Mouse (Mus musculus) C2C12 (cell line): ENCODE measurements around the gene Ablim2. TPM values are rescaled to one million over a fixed set of nuclear protein-coding genes. Genes with fewer than 3 reads are reported as not detected.

Experiments used
- H3K27me3 ChIP-seq: one replicate; pipeline ENCODE4 v1.6.1; 2011; ENCODE audit not compliant: control insufficient read depth, insufficient read depth, insufficient read length
- H3K36me3 ChIP-seq: one replicate; pipeline ENCODE4 v1.6.1; 2011; ENCODE audit not compliant: control insufficient read depth, insufficient read depth
- H3K4me3 ChIP-seq: one replicate; pipeline ENCODE4 v1.5.1; 2011; ENCODE audit warnings: mild to moderate bottlenecking, control low read depth; ENCODE audit not compliant: poor library complexity, insufficient read depth, severe bottlenecking
- H3K79me2 ChIP-seq: one replicate; pipeline ENCODE4 v1.6.1; 2011; ENCODE audit not compliant: control insufficient read depth, insufficient read depth
- H3K79me3 ChIP-seq: one replicate; pipeline ENCODE4 v1.6.1; 2011; ENCODE audit warnings: low read depth, control low read depth
- H3ac ChIP-seq: one replicate; pipeline ENCODE3; 2011; ENCODE audit warnings: low read depth; ENCODE audit not compliant: control insufficient read depth, insufficient read length
- CEBPB ChIP-seq: IDR thresholded peaks from one replicate; pipeline ENCODE4 v1.6.1; 2011; ENCODE audit warnings: low read depth, mild to moderate bottlenecking, control low read depth, moderate library complexity
- CTCF ChIP-seq: IDR thresholded peaks from one replicate; pipeline ENCODE4 v1.5.1; 2011; ENCODE audit not compliant: control insufficient read depth, insufficient read depth, insufficient read length
- FOSL1 ChIP-seq: IDR thresholded peaks from one replicate; pipeline ENCODE4 v1.8.0; 2011; ENCODE audit warnings: mild to moderate bottlenecking, low read length; ENCODE audit not compliant: poor library complexity, insufficient read depth, severe bottlenecking
- MAX ChIP-seq: IDR thresholded peaks from one replicate; pipeline ENCODE4 v1.6.1; 2011; ENCODE audit warnings: mild to moderate bottlenecking, control low read depth
- MYOD1 ChIP-seq: IDR thresholded peaks from one replicate; pipeline ENCODE4 v1.6.1; 2011; ENCODE audit warnings: low read depth; ENCODE audit not compliant: control insufficient read depth, insufficient read length
- MYOG ChIP-seq: IDR thresholded peaks from one replicate; pipeline ENCODE4 v1.6.1; 2011; ENCODE audit not compliant: control insufficient read depth, insufficient read length; ENCODE audit errors: extremely low read depth
- USF1 ChIP-seq: IDR thresholded peaks from one replicate; pipeline ENCODE4 v1.6.1; 2011; ENCODE audit warnings: low read depth, mild to moderate bottlenecking, control low read depth, moderate library complexity
- polyA plus RNA-seq: library from polyadenylated mRNA; unstranded; fragments of >200 nt; fragmentation: generic; extraction: Trizol; gene quantifications from one replicate; pipeline ENCODE4 v1.2.1, GENCODE M21; 2012; ENCODE audit warnings: missing spikeins

Gene Ablim2
- polyA plus RNA-seq, 1 experiment = 0.08 TPM

DNA sequence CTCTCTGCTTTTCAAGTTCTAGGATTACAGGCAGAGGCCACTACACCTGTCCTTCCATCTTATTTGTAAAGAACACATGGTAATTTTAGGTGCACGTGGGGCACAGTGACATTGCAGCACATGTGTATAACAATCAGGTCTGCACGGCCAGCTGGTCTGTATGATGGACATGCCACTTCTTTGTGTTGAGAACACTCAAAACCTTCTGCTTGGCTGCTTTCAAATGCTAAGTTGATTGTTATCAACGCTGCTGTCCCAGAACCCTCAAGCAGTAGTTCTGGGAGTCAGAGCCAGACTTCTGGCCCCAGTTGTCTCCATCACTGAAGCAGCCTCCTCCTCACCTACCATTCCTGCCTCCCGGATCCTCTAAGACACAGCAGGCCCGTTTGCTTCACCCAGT, 159.0 kb downstream of the Ablim2 start:
- Histone ChIP-seq H3ac (no peak overlapping the region), H3K4me3 (no peak overlapping the region), H3K79me2 (peaks cover 100% of the 10 kb centered on the region), H3K79me3 (peaks cover 65% of the 10 kb centered on the region), H3K27me3 (no peaks in the 10 kb centered on the region), H3K36me3 (no peaks in the 10 kb centered on the region)
- TF ChIP-seq CTCF (no peak), FOSL1 (no peak), MYOD1 (no peak), USF1 (no peak)

- Histone ChIP-seq H3K27me3 (no peaks in the 10 kb centered on the region), H3K4me3 (no peak overlapping the region), H3K79me3 (peaks cover 64% of the 10 kb centered on the region), H3K36me3 (peaks cover 4% of the 10 kb centered on the region), H3ac (no peak overlapping the region), H3K79me2 (peaks cover 100% of the 10 kb centered on the region)
- TF ChIP-seq CEBPB = no peak
- TF ChIP-seq USF1 = no peak
- TF ChIP-seq CTCF = no peak
- no peak for TF ChIP-seq FOSL1
- no peak for TF ChIP-seq MYOG
- TF ChIP-seq MAX = no peak
Measured at GRCm38 (mm10) chr5:35918387-35918786, 160.7 kb downstream of the Ablim2 start.

- TF ChIP-seq MYOD1 (no peak), CTCF (no peak), MAX (no peak), MYOG (no peak), CEBPB (no peak), USF1 (no peak), FOSL1 (no peak)
- Histone ChIP-seq H3K4me3 (no peak overlapping the region), H3K27me3 (no peaks in the 10 kb centered on the region)
Measured at GRCm38 (mm10) chr5:35920076-35920475, 162.4 kb downstream of the Ablim2 start.

DNA sequence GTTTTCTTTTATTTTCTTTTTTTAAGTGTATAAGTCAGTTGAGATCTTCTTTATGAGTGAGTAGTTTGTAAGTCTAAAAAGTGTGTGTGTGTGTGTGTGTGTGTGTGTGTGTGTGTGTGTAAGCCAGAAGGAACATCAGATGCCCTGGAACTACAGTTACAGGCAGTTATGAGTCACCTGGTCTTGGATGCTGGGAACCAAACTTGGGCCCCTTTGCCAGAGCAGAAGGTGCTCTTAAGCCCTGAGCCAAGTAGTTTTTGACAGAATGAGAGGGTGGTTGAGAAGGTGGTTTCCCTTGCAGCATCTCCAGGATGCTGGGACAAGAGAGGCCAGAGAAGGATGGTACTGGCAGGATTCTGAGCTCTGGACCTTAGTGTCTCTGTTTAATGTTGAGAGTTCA, 162.9 kb downstream of the Ablim2 start:
- Histone ChIP-seq H3K27me3 (no peaks in the 10 kb centered on the region), H3K79me2 (peaks cover 92% of the 10 kb centered on the region), H3K4me3 (no peak overlapping the region), H3K36me3 (peaks cover 4% of the 10 kb centered on the region), H3K79me3 (peaks cover 52% of the 10 kb centered on the region), H3ac (no peak overlapping the region)
- TF ChIP-seq USF1 (no peak), MYOD1 (no peak), MAX (no peak), FOSL1 (no peak), CTCF (no peak), CEBPB (no peak), MYOG (no peak)

More at GRCm38 (mm10) chr5:35920076-35920475, 162.4 kb downstream of the Ablim2 start:
- H3K36me3 ChIP-seq = peaks cover 4% of the 10 kb centered on the region
- peaks cover 56% of the 10 kb centered on the region for H3K79me3 ChIP-seq
- peaks cover 92% of the 10 kb centered on the region for H3K79me2 ChIP-seq
- no peak overlapping the region for H3ac ChIP-seq

GRCm38 (mm10) chr5:35921141-35921540, 163.5 kb downstream of the Ablim2 start:
- H3K36me3 ChIP-seq = peaks cover 4% of the 10 kb centered on the region
- H3ac ChIP-seq = no peak overlapping the region
- no peak overlapping the region for H3K4me3 ChIP-seq
- H3K79me2 ChIP-seq = peaks cover 92% of the 10 kb centered on the region
- H3K27me3 ChIP-seq = no peaks in the 10 kb centered on the region
- TF ChIP-seq USF1 = no peak
- no peak for TF ChIP-seq CTCF
- no peak for TF ChIP-seq FOSL1
- no peak for TF ChIP-seq MYOG
- no peak for TF ChIP-seq MAX
- no peak for TF ChIP-seq CEBPB
- TF ChIP-seq MYOD1 = no peak
- H3K79me3 ChIP-seq = peaks cover 47% of the 10 kb centered on the region
